Mouse (Mus musculus): ENCODE data around the gene Cend1. TPM values are rescaled to one million over a fixed set of nuclear protein-coding genes. Genes with fewer than 3 reads are reported as not detected.
A peak's percentile ranks its signal among the peaks of the same experiment; 100 is the strongest.

The Cend1 gene
- polyA plus RNA-seq, 1 experiment = 1.3 TPM

DNA sequence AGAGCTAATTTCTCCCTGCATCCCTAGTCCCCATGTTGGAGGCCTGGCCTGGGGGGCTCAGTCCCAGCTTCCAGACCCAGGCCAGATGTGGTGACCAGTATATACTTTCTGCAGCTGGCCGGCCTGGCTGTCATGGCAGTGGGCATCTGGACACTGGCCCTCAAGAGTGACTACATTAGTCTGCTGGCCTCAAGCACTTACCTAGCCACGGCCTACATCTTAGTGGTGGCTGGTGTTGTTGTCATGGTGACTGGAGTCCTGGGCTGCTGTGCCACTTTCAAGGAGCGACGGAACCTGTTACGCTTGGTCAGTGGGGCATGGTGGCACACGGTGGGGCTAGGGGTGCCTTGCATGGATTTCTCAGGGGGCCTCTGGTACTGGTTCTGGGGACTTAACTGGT lies 40.1 kb upstream of the Cend1 start:
- 52% methylated on average over 6 of the region's 6 CpGs for WGBS
- Histone ChIP-seq H3K27me3 (replicated peaks; ENCODE audit: control insufficient read depth, insufficient read depth, low read length) (no peaks in the 10 kb centered on the region), H3K4me3 (ENCODE audit: insufficient read depth, low read depth, low read length) (no peak overlapping the region), H3K36me3 (ENCODE audit: control insufficient read depth, insufficient read depth, low read length) (no peaks in the 10 kb centered on the region), H3K4me1 (ENCODE audit: control insufficient read depth, insufficient read depth, low read length) (peaks cover 38% of the 10 kb centered on the region), H3K27ac (ENCODE audit: insufficient read depth, low read depth, low read length) (peak overlapping the region; percentile 98)
- DNase-seq = peak; percentile 54
- TF ChIP-seq CTCF (conservative IDR thresholded peaks at IDR 0.05; ENCODE audit: insufficient read depth, insufficient read length, low read depth, low read length) = no peak
- TF ChIP-seq POLR2A (IDR thresholded peaks at IDR 0.05; ENCODE audit: low read depth, low read length) = no peak

- Histone ChIP-seq H3K27ac (ENCODE audit: insufficient read depth, low read depth, low read length) (peak overlapping the region; percentile 98), H3K27me3 (replicated peaks; ENCODE audit: control insufficient read depth, insufficient read depth, low read length) (no peaks in the 10 kb centered on the region), H3K4me3 (ENCODE audit: insufficient read depth, low read depth, low read length) (peak overlapping the region; percentile 99), H3K4me1 (ENCODE audit: control insufficient read depth, insufficient read depth, low read length) (peaks cover 31% of the 10 kb centered on the region), H3K36me3 (ENCODE audit: control insufficient read depth, insufficient read depth, low read length) (no peaks in the 10 kb centered on the region)
- TF ChIP-seq CTCF (conservative IDR thresholded peaks at IDR 0.05; ENCODE audit: insufficient read depth, insufficient read length, low read depth, low read length) (peak; percentile 44; the same call in 1 of the 2 replicates), POLR2A (IDR thresholded peaks at IDR 0.05; ENCODE audit: low read depth, low read length) (no peak)
- peak; percentile 82 for DNase-seq
- 4% methylated on average over 8 of the region's 8 CpGs for WGBS
Observed at GRCm38 (mm10) chr7:141468522-141469211, 39.4 kb upstream of the Cend1 start.

GRCm38 (mm10) chr7:141468164-141468521 lies 38.9 kb upstream of the Cend1 start:
- H3K4me1 ChIP-seq (ENCODE audit: control insufficient read depth, insufficient read depth, low read length) = peaks cover 26% of the 10 kb centered on the region
- no peaks in the 10 kb centered on the region for H3K27me3 ChIP-seq (replicated peaks; ENCODE audit: control insufficient read depth, insufficient read depth, low read length)
- peak; percentile 54 for DNase-seq
- WGBS = 15% methylated on average over 5 of the region's 5 CpGs
- no peak for TF ChIP-seq CTCF (conservative IDR thresholded peaks at IDR 0.05; ENCODE audit: insufficient read depth, insufficient read length, low read depth, low read length)
- H3K36me3 ChIP-seq (ENCODE audit: control insufficient read depth, insufficient read depth, low read length) = no peaks in the 10 kb centered on the region
- peak overlapping the region; percentile 98 for H3K27ac ChIP-seq (ENCODE audit: insufficient read depth, low read depth, low read length)
- peak overlapping the region; percentile 99 for H3K4me3 ChIP-seq (ENCODE audit: insufficient read depth, low read depth, low read length)

DNA sequence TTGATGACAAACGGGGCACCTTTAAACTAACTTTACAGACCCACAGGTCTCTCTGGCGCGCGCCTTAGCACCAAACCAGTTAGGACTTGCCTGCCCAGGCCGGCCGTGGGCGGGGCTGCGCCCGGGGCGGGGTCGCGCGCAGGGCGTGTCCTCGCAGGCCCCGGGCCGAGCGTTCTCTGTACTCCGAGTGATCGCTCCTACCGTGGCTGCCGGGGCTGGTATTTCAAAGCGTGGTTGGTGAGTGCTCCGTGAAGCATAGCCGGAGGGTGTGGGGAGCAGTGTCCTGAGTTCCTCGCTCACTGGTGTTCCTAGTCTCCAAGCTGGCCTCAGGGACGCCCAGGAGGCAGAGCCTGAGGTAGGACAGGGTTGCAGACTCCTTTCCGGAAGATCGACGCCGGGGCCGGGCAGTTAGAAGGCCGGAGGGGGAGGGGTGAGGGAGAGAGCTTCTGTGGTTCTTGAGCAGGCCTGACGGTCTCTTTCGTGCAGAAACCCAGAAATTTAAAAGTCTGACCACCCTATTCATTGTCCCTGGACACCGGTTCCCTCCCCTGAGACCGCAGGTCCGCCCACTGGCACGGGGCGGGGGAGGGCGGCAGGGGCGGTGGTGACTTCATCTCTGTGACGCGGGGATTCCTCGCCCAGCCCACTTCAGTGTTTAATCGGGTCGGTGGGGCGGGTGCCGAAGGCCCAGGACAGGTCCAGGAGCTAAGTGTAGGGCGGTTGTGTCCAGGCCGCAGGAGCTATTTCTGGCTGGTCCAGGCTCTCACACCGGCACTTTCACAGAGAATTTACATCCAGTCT lies 38.1 kb upstream of the Cend1 start, which contains the start of gene Cd151:
Gene Cd151, plus strand, starts transcription at position 163 of the 801 bp plus-strand sequence.
- H3K4me1 ChIP-seq (ENCODE audit: control insufficient read depth, insufficient read depth, low read length) = peaks cover 30% of the 10 kb centered on the region
- WGBS = under 1% methylated on average over 52 of the region's 52 CpGs
- DNase-seq = peak; percentile 97
- no peaks in the 10 kb centered on the region for H3K36me3 ChIP-seq (ENCODE audit: control insufficient read depth, insufficient read depth, low read length)
- H3K4me3 ChIP-seq (ENCODE audit: insufficient read depth, low read depth, low read length) = peak within 1 kb of the TSS; percentile 99
- peak; percentile 70 for TF ChIP-seq POLR2A (IDR thresholded peaks at IDR 0.05; ENCODE audit: low read depth, low read length)
- TF ChIP-seq CTCF (conservative IDR thresholded peaks at IDR 0.05; ENCODE audit: insufficient read depth, insufficient read length, low read depth, low read length) = no peak
- H3K27ac ChIP-seq (ENCODE audit: insufficient read depth, low read depth, low read length) = peak within 1 kb of the TSS; percentile 98
- H3K27me3 ChIP-seq (replicated peaks; ENCODE audit: control insufficient read depth, insufficient read depth, low read length) = no peaks in the 10 kb centered on the region

DNA sequence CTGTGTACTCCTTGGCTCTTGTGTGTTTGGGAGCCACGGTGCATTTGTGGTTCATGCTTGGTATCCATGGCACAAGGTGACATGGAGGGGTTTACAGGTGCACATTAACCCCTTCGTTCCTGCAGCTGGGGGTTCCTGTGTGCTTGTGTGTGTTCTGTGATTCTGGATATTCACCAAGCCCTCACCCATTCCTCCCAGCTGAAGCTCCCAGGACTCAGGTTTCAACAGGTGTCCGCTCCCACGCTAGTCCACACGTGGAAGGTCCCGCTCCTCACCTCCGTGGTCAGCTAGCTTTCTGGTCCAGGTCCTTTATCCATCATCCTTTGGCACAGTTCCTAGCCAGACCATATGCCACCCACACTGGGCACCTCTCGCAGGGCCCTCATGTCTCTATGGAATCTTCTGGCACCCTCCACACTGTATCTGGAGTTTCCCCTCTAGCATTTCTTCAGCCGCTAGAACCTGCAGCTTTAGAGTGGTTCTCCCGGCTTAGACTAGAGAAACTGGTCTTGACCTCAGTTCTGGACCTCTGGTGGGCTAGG lies 37.4 kb upstream of the Cend1 start:
- H3K4me3 ChIP-seq (ENCODE audit: insufficient read depth, low read depth, low read length) = peak overlapping the region; percentile 32
- no peaks in the 10 kb centered on the region for H3K27me3 ChIP-seq (replicated peaks; ENCODE audit: control insufficient read depth, insufficient read depth, low read length)
- 54% methylated on average over 10 of the region's 10 CpGs for WGBS
- peaks cover 31% of the 10 kb centered on the region for H3K4me1 ChIP-seq (ENCODE audit: control insufficient read depth, insufficient read depth, low read length)
- DNase-seq = no peak
- no peak for TF ChIP-seq CTCF (conservative IDR thresholded peaks at IDR 0.05; ENCODE audit: insufficient read depth, insufficient read length, low read depth, low read length)
- no peak for TF ChIP-seq POLR2A (IDR thresholded peaks at IDR 0.05; ENCODE audit: low read depth, low read length)
- no peaks in the 10 kb centered on the region for H3K36me3 ChIP-seq (ENCODE audit: control insufficient read depth, insufficient read depth, low read length)
- peak overlapping the region; percentile 83 for H3K27ac ChIP-seq (ENCODE audit: insufficient read depth, low read depth, low read length)

DNA sequence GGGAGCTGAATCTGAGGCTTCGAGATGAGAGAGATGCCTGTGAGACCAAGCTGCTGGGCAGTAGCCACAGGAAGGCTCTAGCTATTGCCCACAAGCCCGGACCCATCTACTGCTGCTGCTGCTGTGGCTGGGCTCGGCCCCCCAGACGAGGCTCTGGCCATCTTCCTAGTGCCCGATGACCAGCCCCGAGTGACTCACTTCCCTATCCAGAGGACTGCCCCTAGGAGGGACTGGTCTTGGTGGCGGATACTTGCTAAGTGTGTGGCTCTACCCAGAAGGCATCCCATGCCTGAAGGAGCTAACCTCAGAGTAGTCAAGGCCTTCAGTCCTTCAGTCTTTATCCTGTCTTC lies 36.7 kb upstream of the Cend1 start:
- Histone ChIP-seq H3K27me3 (replicated peaks; ENCODE audit: control insufficient read depth, insufficient read depth, low read length) (no peaks in the 10 kb centered on the region), H3K27ac (ENCODE audit: insufficient read depth, low read depth, low read length) (no peak overlapping the region), H3K4me3 (ENCODE audit: insufficient read depth, low read depth, low read length) (no peak overlapping the region), H3K36me3 (ENCODE audit: control insufficient read depth, insufficient read depth, low read length) (no peaks in the 10 kb centered on the region), H3K4me1 (ENCODE audit: control insufficient read depth, insufficient read depth, low read length) (peaks cover 31% of the 10 kb centered on the region)
- 75% methylated on average over 7 of the region's 7 CpGs for WGBS
- peak; percentile 31 for DNase-seq
- TF ChIP-seq CTCF (conservative IDR thresholded peaks at IDR 0.05; ENCODE audit: insufficient read depth, insufficient read length, low read depth, low read length) (no peak), POLR2A (IDR thresholded peaks at IDR 0.05; ENCODE audit: low read depth, low read length) (no peak)

Data from kidney, adult 2 months (tissue).